Mouse (Mus musculus): ENCODE measurements around the gene Unc5c. TPM values are rescaled to one million over a fixed set of nuclear protein-coding genes. Genes with fewer than 3 reads are reported as not detected.

The Unc5c gene
- polyA plus RNA-seq, 1 experiment from 2014 or later, result 17.2 TPM

- Histone ChIP-seq H3K27me3 (replicated peaks; ENCODE audit: control insufficient read depth, insufficient read depth, low read length) (no peaks in the 10 kb centered on the region), H3K36me3 (ENCODE audit: control insufficient read depth, insufficient read depth, low read length) (no peaks in the 10 kb centered on the region), H3K4me2 (ENCODE audit: low read length) (no peak overlapping the region), H3K9me3 (ENCODE audit: control insufficient read depth, low read length) (no peaks in the 10 kb centered on the region), H3K27ac (ENCODE audit: low read depth) (no peak overlapping the region), H3K9ac (ENCODE audit: low read length) (no peak overlapping the region), H3K4me3 (ENCODE audit: low read depth, low read length) (no peak overlapping the region), H3K4me1 (replicated peaks; ENCODE audit: control insufficient read depth, insufficient read depth, low read length) (no peaks in the 10 kb centered on the region)
- no peak for ATAC-seq (replicated peaks; ENCODE audit: low FRiP score, low TSS enrichment, low read depth)
- 87% methylated on average over 5 of the region's 5 CpGs for WGBS
- DNase-seq (ENCODE audit: low spot score), result no peak
These were observed 162.6 kb downstream of the Unc5c start for GRCm38 (mm10) chr3:141627639-141627977.

GRCm38 (mm10) chr3:141629431-141629830 lies 164.4 kb downstream of the Unc5c start:
- H3K36me3 ChIP-seq (ENCODE audit: control insufficient read depth, insufficient read depth, low read length), result no peaks in the 10 kb centered on the region
- no peaks in the 10 kb centered on the region for H3K27me3 ChIP-seq (replicated peaks; ENCODE audit: control insufficient read depth, insufficient read depth, low read length)
- WGBS, result 52% methylated on average over 1 of the region's 1 CpGs
- no peak overlapping the region for H3K4me3 ChIP-seq (ENCODE audit: low read depth, low read length)
- no peak for DNase-seq (ENCODE audit: low spot score)
- no peak overlapping the region for H3K27ac ChIP-seq (ENCODE audit: low read depth)
- H3K4me1 ChIP-seq (replicated peaks; ENCODE audit: control insufficient read depth, insufficient read depth, low read length), result no peaks in the 10 kb centered on the region
- ATAC-seq (replicated peaks; ENCODE audit: low FRiP score, low TSS enrichment, low read depth), result no peak
- H3K4me2 ChIP-seq (ENCODE audit: low read length), result no peak overlapping the region
- no peak overlapping the region for H3K9ac ChIP-seq (ENCODE audit: low read length)
- H3K9me3 ChIP-seq (ENCODE audit: control insufficient read depth, low read length), result no peaks in the 10 kb centered on the region

- Histone ChIP-seq H3K4me2 (ENCODE audit: low read length) (no peak overlapping the region), H3K9ac (ENCODE audit: low read length) (no peak overlapping the region), H3K27me3 (replicated peaks; ENCODE audit: control insufficient read depth, insufficient read depth, low read length) (no peaks in the 10 kb centered on the region), H3K4me1 (replicated peaks; ENCODE audit: control insufficient read depth, insufficient read depth, low read length) (no peaks in the 10 kb centered on the region), H3K27ac (ENCODE audit: low read depth) (no peak overlapping the region), H3K36me3 (ENCODE audit: control insufficient read depth, insufficient read depth, low read length) (no peaks in the 10 kb centered on the region), H3K4me3 (ENCODE audit: low read depth, low read length) (no peak overlapping the region), H3K9me3 (ENCODE audit: control insufficient read depth, low read length) (no peaks in the 10 kb centered on the region)
- ATAC-seq (replicated peaks; ENCODE audit: low FRiP score, low TSS enrichment, low read depth), result no peak
- no peak for DNase-seq (ENCODE audit: low spot score)
- 80% methylated on average over 1 of the region's 1 CpGs for WGBS
These were observed 172.9 kb downstream of the Unc5c start for GRCm38 (mm10) chr3:141637900-141638299.

GRCm38 (mm10) chr3:141644264-141644663 lies 179.2 kb downstream of the Unc5c start:
- DNase-seq (ENCODE audit: low spot score) (no peak), ATAC-seq (replicated peaks; ENCODE audit: low FRiP score, low TSS enrichment, low read depth) (no peak)
- Histone ChIP-seq H3K27me3 (replicated peaks; ENCODE audit: control insufficient read depth, insufficient read depth, low read length) (no peaks in the 10 kb centered on the region), H3K9ac (ENCODE audit: low read length) (no peak overlapping the region), H3K4me1 (replicated peaks; ENCODE audit: control insufficient read depth, insufficient read depth, low read length) (no peaks in the 10 kb centered on the region), H3K9me3 (ENCODE audit: control insufficient read depth, low read length) (no peaks in the 10 kb centered on the region), H3K4me2 (ENCODE audit: low read length) (no peak overlapping the region), H3K27ac (ENCODE audit: low read depth) (no peak overlapping the region), H3K4me3 (ENCODE audit: low read depth, low read length) (no peak overlapping the region), H3K36me3 (ENCODE audit: control insufficient read depth, insufficient read depth, low read length) (no peaks in the 10 kb centered on the region)
- WGBS, result 47% methylated on average over 5 of the region's 5 CpGs

GRCm38 (mm10) chr3:141646588-141646987 lies 181.6 kb downstream of the Unc5c start:
- Histone ChIP-seq H3K27me3 (replicated peaks; ENCODE audit: control insufficient read depth, insufficient read depth, low read length) (no peaks in the 10 kb centered on the region), H3K36me3 (ENCODE audit: control insufficient read depth, insufficient read depth, low read length) (no peaks in the 10 kb centered on the region), H3K4me1 (replicated peaks; ENCODE audit: control insufficient read depth, insufficient read depth, low read length) (no peaks in the 10 kb centered on the region), H3K27ac (ENCODE audit: low read depth) (no peak overlapping the region), H3K4me3 (ENCODE audit: low read depth, low read length) (no peak overlapping the region), H3K9ac (ENCODE audit: low read length) (no peak overlapping the region), H3K4me2 (ENCODE audit: low read length) (no peak overlapping the region), H3K9me3 (ENCODE audit: control insufficient read depth, low read length) (no peaks in the 10 kb centered on the region)
- 90% methylated on average over 2 of the region's 2 CpGs for WGBS
- DNase-seq (ENCODE audit: low spot score) (no peak), ATAC-seq (replicated peaks; ENCODE audit: low FRiP score, low TSS enrichment, low read depth) (no peak)

GRCm38 (mm10) chr3:141650658-141651057 lies 185.6 kb downstream of the Unc5c start:
- WGBS, result 87% methylated on average over 3 of the region's 3 CpGs
- Histone ChIP-seq H3K27ac (ENCODE audit: low read depth) (no peak overlapping the region), H3K36me3 (ENCODE audit: control insufficient read depth, insufficient read depth, low read length) (no peaks in the 10 kb centered on the region), H3K9me3 (ENCODE audit: control insufficient read depth, low read length) (no peaks in the 10 kb centered on the region), H3K4me2 (ENCODE audit: low read length) (no peak overlapping the region), H3K9ac (ENCODE audit: low read length) (no peak overlapping the region), H3K4me3 (ENCODE audit: low read depth, low read length) (no peak overlapping the region), H3K27me3 (replicated peaks; ENCODE audit: control insufficient read depth, insufficient read depth, low read length) (no peaks in the 10 kb centered on the region), H3K4me1 (replicated peaks; ENCODE audit: control insufficient read depth, insufficient read depth, low read length) (no peaks in the 10 kb centered on the region)
- ATAC-seq (replicated peaks; ENCODE audit: low FRiP score, low TSS enrichment, low read depth), result no peak
- no peak for DNase-seq (ENCODE audit: low spot score)

- H3K4me2 ChIP-seq (ENCODE audit: low read length), result no peak overlapping the region
- no peak overlapping the region for H3K9ac ChIP-seq (ENCODE audit: low read length)
- H3K27me3 ChIP-seq (replicated peaks; ENCODE audit: control insufficient read depth, insufficient read depth, low read length), result no peaks in the 10 kb centered on the region
- no peak overlapping the region for H3K27ac ChIP-seq (ENCODE audit: low read depth)
- no peak overlapping the region for H3K4me3 ChIP-seq (ENCODE audit: low read depth, low read length)
- WGBS, result 97% methylated on average over 1 of the region's 1 CpGs
- no peak for ATAC-seq (replicated peaks; ENCODE audit: low FRiP score, low TSS enrichment, low read depth)
- no peaks in the 10 kb centered on the region for H3K9me3 ChIP-seq (ENCODE audit: control insufficient read depth, low read length)
- H3K36me3 ChIP-seq (ENCODE audit: control insufficient read depth, insufficient read depth, low read length), result no peaks in the 10 kb centered on the region
- no peaks in the 10 kb centered on the region for H3K4me1 ChIP-seq (replicated peaks; ENCODE audit: control insufficient read depth, insufficient read depth, low read length)
- DNase-seq (ENCODE audit: low spot score), result no peak
These were observed 188.9 kb downstream of the Unc5c start for GRCm38 (mm10) chr3:141653915-141654314.

- no peaks in the 10 kb centered on the region for H3K27me3 ChIP-seq (replicated peaks; ENCODE audit: control insufficient read depth, insufficient read depth, low read length)
- H3K9ac ChIP-seq (ENCODE audit: low read length), result no peak overlapping the region
- H3K9me3 ChIP-seq (ENCODE audit: control insufficient read depth, low read length), result no peaks in the 10 kb centered on the region
- no peaks in the 10 kb centered on the region for H3K36me3 ChIP-seq (ENCODE audit: control insufficient read depth, insufficient read depth, low read length)
- DNase-seq (ENCODE audit: low spot score), result no peak
- no peak overlapping the region for H3K4me3 ChIP-seq (ENCODE audit: low read depth, low read length)
- no peaks in the 10 kb centered on the region for H3K4me1 ChIP-seq (replicated peaks; ENCODE audit: control insufficient read depth, insufficient read depth, low read length)
- WGBS, result 70% methylated on average over 3 of the region's 3 CpGs
- no peak overlapping the region for H3K27ac ChIP-seq (ENCODE audit: low read depth)
- H3K4me2 ChIP-seq (ENCODE audit: low read length), result no peak overlapping the region
- ATAC-seq (replicated peaks; ENCODE audit: low FRiP score, low TSS enrichment, low read depth), result no peak
These were observed 194.2 kb downstream of the Unc5c start for GRCm38 (mm10) chr3:141659041-141659789.
